Mouse (Mus musculus) central nervous system, embryonic 14 days (tissue): ENCODE measurements around the gene Tie1. TPM values are rescaled to one million over a fixed set of nuclear protein-coding genes. Genes with fewer than 3 reads are reported as not detected.

ENCODE experiments used
- polyA plus RNA-seq: library from polyadenylated mRNA; depleted of rRNA; stranded (reverse); fragments of >200 nt; gene quantifications from 2 replicates; pipeline ENCODE4 v1.2.3, GENCODE M21; 2012; rRNA removed

Gene Tie1
- 18.1 and 19.9 TPM in 2 replicates for polyA plus RNA-seq

DNA sequence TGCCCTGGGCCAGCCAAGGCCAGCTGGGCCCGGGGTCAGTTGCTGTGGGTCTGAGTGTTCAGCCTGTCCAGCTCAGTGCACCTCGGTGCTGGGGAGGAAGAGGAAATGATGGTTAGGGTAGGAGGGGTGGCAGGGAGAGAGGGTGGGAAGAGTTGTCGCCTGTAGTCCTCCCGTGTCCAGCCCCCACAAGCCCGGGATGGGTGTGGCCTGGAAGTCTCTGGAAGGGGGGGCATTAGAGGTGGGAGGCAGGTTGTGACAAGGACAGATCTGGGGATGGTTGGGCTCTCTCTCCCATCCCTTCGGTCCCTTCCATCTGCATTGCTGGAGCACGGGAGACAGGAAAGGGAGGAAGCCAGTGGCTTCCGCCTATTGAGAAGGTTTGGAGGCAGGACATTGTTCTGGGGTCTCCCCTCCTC lies at the start of gene Tie1:
Tie1 (minus strand) TSS at position 345 of the 416 bp plus-strand sequence.

DNA sequence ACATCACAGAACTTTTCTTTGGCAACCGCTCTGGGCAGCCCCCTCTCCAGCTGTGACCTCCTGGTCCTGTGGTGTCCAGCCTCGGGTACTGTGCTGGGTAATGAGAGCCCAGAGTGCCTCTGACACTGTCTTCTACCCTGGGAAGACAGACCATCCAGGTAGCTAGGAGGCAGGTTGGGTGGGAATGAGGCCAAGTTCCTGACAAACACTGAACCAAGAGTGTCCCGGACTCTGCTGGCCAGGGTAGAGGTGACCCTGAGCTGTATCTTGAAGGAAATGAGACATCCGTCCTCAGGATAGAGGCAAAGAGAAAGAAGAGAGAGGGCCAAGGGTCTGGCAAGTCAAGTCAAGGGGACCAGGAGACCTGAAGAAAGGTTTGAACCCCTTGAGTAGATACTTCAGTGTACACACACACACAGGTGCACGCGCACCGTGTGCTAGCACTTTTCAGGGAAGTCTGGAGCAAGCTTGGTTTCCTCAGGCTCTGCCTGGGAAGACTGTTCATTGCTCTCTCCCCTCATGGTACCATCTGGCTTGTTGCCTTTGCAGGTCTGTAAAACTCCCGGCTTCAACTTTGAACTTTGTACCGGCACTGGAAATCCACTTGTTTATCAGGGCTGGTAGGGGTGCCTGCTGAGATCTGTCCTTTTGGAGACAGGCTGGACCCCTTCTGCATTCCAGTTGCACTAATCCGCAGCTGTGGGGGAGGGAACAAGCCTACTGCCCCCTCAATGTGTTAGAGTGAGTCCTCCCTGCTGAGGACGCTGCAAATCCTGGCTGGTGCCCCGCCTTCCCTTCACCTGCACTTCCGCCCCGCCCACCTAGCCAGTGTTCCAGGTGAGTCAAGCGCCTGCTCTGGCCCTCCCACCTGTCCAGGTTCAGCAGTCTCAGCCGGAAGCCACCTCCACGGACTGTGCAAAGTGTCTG lies 36.8 kb upstream of the Tie1 start, which contains the start of gene 2610528J11Rik:
2610528J11Rik (plus strand) TSS at position 592 of the 927 bp plus-strand sequence.

GRCm38 (mm10) chr4:118457345-118457975 lies 32.4 kb downstream of the Tie1 start, which contains the start of gene Mpl:
Gene Mpl, minus strand, starts transcription at chr4:118457513.

DNA sequence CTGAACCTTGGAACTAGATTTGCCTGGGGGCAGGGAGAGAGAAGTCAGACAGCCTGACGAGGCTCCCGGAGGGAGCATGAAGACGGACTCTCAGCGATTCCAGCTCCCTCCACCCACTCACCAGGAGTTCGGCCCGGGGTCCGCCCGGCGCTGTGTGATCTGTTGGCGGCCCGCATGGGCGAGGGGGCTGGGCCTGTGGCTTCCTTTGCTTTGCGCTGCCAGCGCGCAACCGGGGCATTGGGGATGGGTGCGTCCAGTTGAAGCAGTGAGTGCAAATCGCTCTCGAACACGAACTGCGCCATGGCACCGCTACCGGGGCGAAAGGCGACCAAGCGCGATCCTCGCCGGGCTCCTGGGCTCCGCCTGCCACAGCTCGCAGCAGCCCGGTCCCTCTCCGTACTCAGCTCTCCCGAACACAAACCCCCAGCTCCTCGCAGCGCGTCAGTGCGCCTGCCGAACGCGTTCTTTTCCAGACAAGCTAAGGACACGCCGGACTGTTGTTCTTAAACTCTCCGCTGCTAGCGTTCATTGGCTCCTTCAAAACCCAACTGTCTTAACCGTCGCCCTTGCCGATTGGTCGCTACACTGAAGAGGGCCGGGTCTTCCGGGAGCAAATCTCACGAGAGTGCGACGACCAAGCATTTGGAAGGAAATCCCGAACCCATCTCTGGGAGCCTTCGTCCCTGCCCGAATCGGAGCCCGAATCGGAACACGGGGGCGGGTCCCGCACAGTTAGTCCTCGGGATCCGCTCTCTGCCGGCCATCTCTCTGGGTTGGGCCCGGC lies 52.8 kb downstream of the Tie1 start, which contains the start of gene Cdc20:
Cdc20 (minus strand) TSS at position 533 of the 784 bp plus-strand sequence.

DNA sequence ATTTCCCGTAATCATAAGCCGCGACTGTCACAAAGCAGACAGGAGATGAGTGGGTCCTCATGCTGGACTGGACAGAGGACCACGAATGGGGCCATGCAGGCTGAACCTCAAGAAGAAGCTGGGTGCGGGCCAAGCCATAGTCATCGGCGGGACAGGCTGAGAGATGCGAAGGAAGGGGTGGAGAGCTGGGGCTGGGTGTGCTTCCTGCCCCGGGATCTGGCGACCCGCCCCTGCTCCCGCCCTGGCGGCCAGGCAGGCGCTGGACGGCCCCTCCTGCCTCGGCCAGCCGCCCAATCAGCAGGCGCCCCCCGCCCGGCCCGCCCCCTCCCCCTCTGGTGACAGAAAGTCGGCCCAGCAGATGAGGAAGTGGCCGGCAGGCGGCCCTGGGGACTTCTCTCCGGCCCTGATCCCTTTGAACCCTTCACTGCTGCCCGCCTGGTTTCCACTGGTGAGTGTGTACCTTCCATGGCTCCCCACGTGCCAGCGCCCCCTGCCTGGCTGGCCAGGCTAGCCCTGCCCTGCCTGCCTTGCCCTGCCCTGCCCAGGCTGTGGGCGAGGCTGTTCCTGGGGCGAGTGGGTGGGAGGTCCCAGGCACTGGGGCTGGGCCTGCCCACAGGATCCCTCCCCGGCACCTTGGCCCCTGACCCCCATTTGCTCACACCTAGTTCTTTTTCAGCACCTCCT lies 62.0 kb downstream of the Tie1 start, which contains the start of gene Elovl1:
Elovl1 (plus strand) TSS at position 326 of the 684 bp plus-strand sequence.

Other genes with a start within 250 kb of the Tie1 start
- 91.0 and 103 TPM in 2 replicates for gene Ptprf, start 198.7 kb downstream of the Tie1 start, polyA plus RNA-seq
- 35.3 and 40.0 TPM in 2 replicates for gene Szt2, start 80.8 kb downstream of the Tie1 start, polyA plus RNA-seq
- gene Med8, start 80.7 kb downstream of the Tie1 start, polyA plus RNA-seq, result 97.0 and 106 TPM in 2 replicates
- 48.1 and 65.8 TPM in 2 replicates for gene Elovl1, start 62.0 kb downstream of the Tie1 start, polyA plus RNA-seq
- 83.0 and 103 TPM in 2 replicates for gene Cdc20, start 52.7 kb downstream of the Tie1 start, polyA plus RNA-seq
- gene Mpl, start 32.5 kb downstream of the Tie1 start, polyA plus RNA-seq, result 0.12 and 0.14 TPM in 2 replicates
- gene 2610528J11Rik, start 36.9 kb upstream of the Tie1 start, polyA plus RNA-seq, result 0.06 and 0.60 TPM in 2 replicates
- gene Tmem125, start 54.0 kb upstream of the Tie1 start, polyA plus RNA-seq, result 0.16 and 0.99 TPM in 2 replicates
- gene Cfap57, start 130.7 kb upstream of the Tie1 start, polyA plus RNA-seq, result 0.98 and 1.2 TPM in 2 replicates
- gene Ebna1bp2, start 130.7 kb upstream of the Tie1 start, polyA plus RNA-seq, result 103 and 112 TPM in 2 replicates
- not detected in 2 replicates for gene Olfr62, start 168.9 kb upstream of the Tie1 start, polyA plus RNA-seq
- gene Olfr1342, start 202.7 kb upstream of the Tie1 start, polyA plus RNA-seq, result 0.03 and 0.06 TPM in 2 replicates
- gene Olfr1341, start 213.5 kb upstream of the Tie1 start, polyA plus RNA-seq, result not detected in 2 replicates
- gene Olfr1340, start 230.1 kb upstream of the Tie1 start, polyA plus RNA-seq, result not detected in 2 replicates
- not detected in 2 replicates for gene Olfr1339, start 242.1 kb upstream of the Tie1 start, polyA plus RNA-seq